Mouse (Mus musculus) forebrain, postnatal 0 days (tissue): ENCODE measurements at regions not wholly inside any gene's neighbourhood (a gene's known extent, or its start where the extent isn't known, plus 50 kb on each side); places are given as distances from the start of the nearest gene placed in this dataset.
A peak's percentile ranks its signal among the peaks of the same experiment; 100 is the strongest.

ENCODE experiments used
- ATAC-seq: fragments of 200-750 bp; cut with Nextera tagmentation; 2 replicates; pipeline ENCODE4 v1.8.0; 2017; ENCODE audit warnings: mild to moderate bottlenecking, moderate library complexity
- DNase-seq: peaks from one replicate; pipeline ENCODE4 v3.0.0-alpha.2; 2015
- H3K27ac ChIP-seq: fragments of 300-500 bp; sonication (generic); 2 replicates; pipeline ENCODE4 v1.5.1; 2014; ENCODE audit warnings: low read depth, mild to moderate bottlenecking, antibody characterized with exemption, low read length, moderate library complexity, mixed read lengths
- H3K27me3 ChIP-seq: fragments of 300-500 bp; sonication (generic); 2 replicates; pipeline ENCODE4 v1.6.1; 2014; ENCODE audit warnings: mild to moderate bottlenecking, low read length, mixed read lengths; ENCODE audit not compliant: insufficient read depth
- H3K36me3 ChIP-seq: fragments of 300-500 bp; sonication (generic); 2 replicates; pipeline ENCODE4 v1.6.1; 2014; ENCODE audit warnings: mild to moderate bottlenecking, moderate library complexity; ENCODE audit not compliant: insufficient read depth
- H3K4me1 ChIP-seq: fragments of 300-500 bp; sonication (generic); 2 replicates; pipeline ENCODE4 v1.6.1; 2014; ENCODE audit warnings: antibody characterized with exemption; ENCODE audit not compliant: insufficient read depth
- H3K4me2 ChIP-seq: fragments of 300-500 bp; sonication (generic); 2 replicates; pipeline ENCODE4 v1.6.1; 2014; ENCODE audit warnings: low read depth, mild to moderate bottlenecking, moderate library complexity
- H3K4me3 ChIP-seq: fragments of 300-500 bp; sonication (generic); 2 replicates; pipeline ENCODE4 v1.5.1; 2014; ENCODE audit warnings: low read depth, low read length, mixed read lengths
- H3K9ac ChIP-seq: fragments of 300-500 bp; sonication (generic); 2 replicates; pipeline ENCODE4 v1.6.1; 2014; ENCODE audit warnings: mild to moderate bottlenecking
- H3K9me3 ChIP-seq: fragments of 300-500 bp; sonication (generic); 2 replicates; pipeline ENCODE4 v1.6.1; 2016; ENCODE audit warnings: low read length
- CTCF ChIP-seq: sonication (generic); IDR thresholded peaks from 2 replicates; pipeline ENCODE4 v1.5.1; 2016; ENCODE audit warnings: antibody characterized with exemption, control low read depth, low read depth
- WGBS: fragments of 180-500 bp; shearing (Covaris S2); extraction: QIAGEN DNeasy Blood & Tissue Kit; methylation state at CpG from one replicate; pipeline ENCODE4 v1.1.7; 2014; 5-methylcytosine and 5-hydroxymethylcytosine counted together

DNA sequence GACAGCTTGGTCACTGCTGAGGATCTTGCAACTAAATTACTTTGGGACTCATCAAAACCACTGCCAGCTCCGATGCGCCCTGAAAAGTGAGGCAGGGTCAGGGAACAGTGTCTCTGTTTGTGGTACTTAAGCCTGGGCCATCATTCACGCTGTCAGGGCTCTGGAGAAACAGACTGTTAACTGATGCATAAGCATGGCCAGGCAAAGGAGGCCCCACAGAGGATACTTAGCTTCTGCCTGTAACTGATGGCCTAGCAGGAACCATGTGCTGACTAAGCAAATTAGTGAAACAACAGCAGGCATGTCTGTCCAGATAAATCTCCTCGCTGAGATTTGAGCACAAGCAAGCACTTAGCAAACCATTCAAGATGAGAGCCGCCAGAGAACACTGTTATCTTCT is 440.1 kb downstream of the Fut8 start:
- WGBS, result 75% methylated on average over 5 of the region's 5 CpGs
- DNase-seq, result no peak
- Histone ChIP-seq H3K9ac (no peak overlapping the region), H3K4me1 (no peaks in the 10 kb centered on the region), H3K4me2 (no peak overlapping the region), H3K27me3 (no peaks in the 10 kb centered on the region; the same call in 1 of the 2 replicates), H3K36me3 (no peaks in the 10 kb centered on the region), H3K9me3 (no peaks in the 10 kb centered on the region), H3K4me3 (no peak overlapping the region), H3K27ac (no peak overlapping the region)
- no peak for ATAC-seq
- TF ChIP-seq CTCF, result no peak

DNA sequence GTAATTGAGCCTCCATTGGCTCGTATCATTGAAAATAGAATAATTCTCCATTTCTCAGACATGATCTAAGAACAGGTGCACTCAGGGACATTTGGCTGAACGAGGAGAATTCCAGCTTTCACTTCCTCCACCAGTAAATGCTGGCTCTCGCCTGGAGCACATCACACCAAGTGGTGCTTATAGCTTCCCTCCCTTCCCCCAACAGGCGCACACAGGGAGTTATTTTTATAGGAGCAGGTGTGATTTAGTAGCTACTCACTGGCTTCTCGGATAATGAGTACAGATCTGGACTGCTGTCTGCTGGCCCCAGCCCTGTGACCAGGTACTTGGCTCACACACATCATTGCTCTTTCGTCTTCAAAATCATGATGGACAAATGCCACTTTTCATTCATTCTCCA is 456.2 kb downstream of the Fut8 start:
- H3K4me3 ChIP-seq, result no peak overlapping the region
- H3K4me2 ChIP-seq, result no peak overlapping the region
- H3K27me3 ChIP-seq, result no peaks in the 10 kb centered on the region
- no peak overlapping the region for H3K9ac ChIP-seq
- ATAC-seq (no peak), DNase-seq (no peak)
- WGBS, result 60% methylated on average over 6 of the region's 6 CpGs
- H3K9me3 ChIP-seq, result no peaks in the 10 kb centered on the region
- no peaks in the 10 kb centered on the region for H3K36me3 ChIP-seq
- no peaks in the 10 kb centered on the region for H3K4me1 ChIP-seq
- TF ChIP-seq CTCF, result no peak
- no peak overlapping the region for H3K27ac ChIP-seq

DNA sequence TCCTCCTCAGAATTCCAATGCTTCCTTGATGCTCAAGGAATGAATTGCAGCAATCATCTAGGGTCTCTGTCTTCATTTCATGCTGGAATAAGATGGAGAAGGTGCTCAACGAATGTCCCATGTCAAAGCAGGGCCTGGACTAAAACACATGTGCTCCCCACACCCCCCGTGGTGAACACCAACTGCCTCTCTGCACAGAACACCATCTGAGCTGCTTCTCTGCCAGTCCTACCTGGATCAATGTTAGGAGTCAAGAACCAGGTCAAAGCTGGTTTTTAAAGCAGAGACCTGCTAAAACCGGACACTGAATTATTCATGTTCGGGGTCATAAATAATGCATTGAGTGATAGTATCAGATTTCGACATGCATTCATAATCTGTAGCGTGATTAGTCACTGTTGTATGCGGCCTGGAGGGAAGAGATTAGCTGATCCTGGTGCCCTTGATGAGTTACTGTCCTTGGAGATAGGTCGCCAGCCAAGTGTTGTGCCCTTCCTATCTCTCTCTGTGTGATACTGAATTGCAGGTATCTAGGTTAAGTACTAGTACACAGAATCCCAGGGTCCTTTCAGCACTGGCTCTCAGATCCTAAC is 458.2 kb downstream of the Fut8 start:
- H3K9ac ChIP-seq, result no peak overlapping the region
- no peak overlapping the region for H3K27ac ChIP-seq
- H3K27me3 ChIP-seq, result no peaks in the 10 kb centered on the region
- ATAC-seq (no peak), DNase-seq (no peak)
- H3K4me1 ChIP-seq, result no peaks in the 10 kb centered on the region
- no peak overlapping the region for H3K4me2 ChIP-seq
- H3K4me3 ChIP-seq, result no peak overlapping the region
- 65% methylated on average over 8 of the region's 8 CpGs for WGBS
- H3K9me3 ChIP-seq, result no peaks in the 10 kb centered on the region
- TF ChIP-seq CTCF, result no peak
- no peaks in the 10 kb centered on the region for H3K36me3 ChIP-seq

DNA sequence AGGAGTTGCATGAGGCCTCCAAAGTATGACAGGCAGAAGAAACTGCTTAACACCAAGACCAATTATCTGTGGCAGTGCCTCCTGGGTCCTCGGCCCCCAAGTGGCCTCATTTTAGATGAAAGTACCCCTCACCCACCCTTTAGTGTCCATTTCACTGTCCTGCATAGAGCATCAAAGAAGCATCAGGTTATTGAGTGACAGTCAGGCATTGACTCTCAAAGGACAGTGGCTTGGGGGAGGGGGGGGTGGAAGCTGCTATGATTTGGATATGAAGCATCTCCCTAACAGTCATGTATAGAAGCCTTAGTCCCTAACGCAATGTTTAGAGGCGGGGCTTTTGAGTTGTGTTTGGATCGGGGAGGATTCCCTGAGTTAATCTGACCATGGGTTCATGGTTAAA is 458.7 kb downstream of the Fut8 start:
- no peak overlapping the region for H3K9ac ChIP-seq
- H3K36me3 ChIP-seq, result no peaks in the 10 kb centered on the region
- DNase-seq (no peak), ATAC-seq (no peak)
- H3K4me3 ChIP-seq, result no peak overlapping the region
- H3K9me3 ChIP-seq, result no peaks in the 10 kb centered on the region
- WGBS, result 87% methylated on average over 4 of the region's 4 CpGs
- no peak overlapping the region for H3K4me2 ChIP-seq
- H3K27ac ChIP-seq, result no peak overlapping the region
- TF ChIP-seq CTCF, result no peak
- no peaks in the 10 kb centered on the region for H3K27me3 ChIP-seq
- no peaks in the 10 kb centered on the region for H3K4me1 ChIP-seq

DNA sequence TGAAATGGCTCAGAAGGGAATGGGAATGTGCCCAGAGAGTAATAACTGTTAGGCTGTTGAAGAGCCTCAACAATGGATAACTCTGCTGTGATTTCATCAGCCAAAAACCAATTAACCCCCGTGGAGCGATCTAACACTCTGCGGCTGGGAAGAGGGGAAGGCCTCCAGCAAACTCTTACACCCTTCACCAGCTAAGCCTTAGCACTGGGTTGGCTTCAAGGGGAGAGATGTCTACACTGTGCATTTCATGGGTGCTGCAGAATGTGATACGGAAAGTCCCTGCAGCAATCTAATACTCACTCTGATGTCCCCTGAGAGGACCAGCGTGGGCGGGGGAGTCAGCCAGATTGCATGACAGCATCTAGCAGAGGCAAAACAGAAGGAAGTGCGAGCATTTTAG is 460.2 kb downstream of the Fut8 start:
- DNase-seq (no peak), ATAC-seq (peak; percentile 70)
- H3K4me1 ChIP-seq, result no peaks in the 10 kb centered on the region
- no peak overlapping the region for H3K27ac ChIP-seq
- no peak for TF ChIP-seq CTCF
- no peak overlapping the region for H3K4me2 ChIP-seq
- no peak overlapping the region for H3K4me3 ChIP-seq
- H3K9me3 ChIP-seq, result no peaks in the 10 kb centered on the region
- 60% methylated on average over 7 of the region's 7 CpGs for whole genome bisulfite sequencing
- no peaks in the 10 kb centered on the region for H3K27me3 ChIP-seq
- H3K36me3 ChIP-seq, result no peaks in the 10 kb centered on the region
- H3K9ac ChIP-seq, result no peak overlapping the region

DNA sequence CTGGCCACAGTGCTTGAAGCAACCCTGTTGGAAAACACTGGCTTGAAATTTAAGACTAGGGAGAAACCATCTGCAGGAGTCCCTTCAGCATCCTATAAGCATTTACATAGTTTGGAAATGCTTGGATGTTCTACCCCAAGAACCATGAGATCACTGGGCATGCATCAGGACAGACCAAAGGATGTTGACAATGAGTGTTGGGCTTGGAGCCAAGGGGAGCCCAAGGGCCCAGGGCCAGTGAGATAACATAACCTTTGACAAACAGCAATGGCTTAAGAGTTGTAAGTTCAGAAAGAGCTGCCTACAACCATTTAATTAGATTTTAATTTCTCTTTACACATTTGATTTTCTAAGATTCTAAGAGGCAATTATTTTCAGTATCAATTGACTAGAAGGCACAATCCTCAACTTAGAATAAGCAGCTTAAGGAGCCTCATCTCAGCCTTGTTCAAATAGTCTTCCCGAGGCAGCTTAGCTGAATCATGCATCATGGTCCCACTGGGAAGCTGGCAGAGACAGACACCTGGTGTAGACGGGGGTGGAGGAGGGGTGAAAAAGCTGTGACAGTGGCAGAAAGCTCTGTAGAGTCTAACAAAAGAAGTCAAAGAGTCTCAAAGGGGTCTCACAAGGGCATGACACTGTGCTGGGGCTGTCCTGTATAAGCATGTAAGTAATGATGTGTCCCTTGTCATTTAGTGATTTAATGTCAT is 462.1 kb downstream of the Fut8 start:
- ATAC-seq (no peak), DNase-seq (no peak)
- no peaks in the 10 kb centered on the region for H3K27me3 ChIP-seq
- H3K4me2 ChIP-seq, result no peak overlapping the region
- H3K4me3 ChIP-seq, result no peak overlapping the region
- H3K9ac ChIP-seq, result no peak overlapping the region
- H3K4me1 ChIP-seq, result no peaks in the 10 kb centered on the region
- no peak for TF ChIP-seq CTCF
- no peaks in the 10 kb centered on the region for H3K36me3 ChIP-seq
- 25% methylated on average over 2 of the region's 2 CpGs for WGBS
- no peaks in the 10 kb centered on the region for H3K9me3 ChIP-seq
- no peak overlapping the region for H3K27ac ChIP-seq

DNA sequence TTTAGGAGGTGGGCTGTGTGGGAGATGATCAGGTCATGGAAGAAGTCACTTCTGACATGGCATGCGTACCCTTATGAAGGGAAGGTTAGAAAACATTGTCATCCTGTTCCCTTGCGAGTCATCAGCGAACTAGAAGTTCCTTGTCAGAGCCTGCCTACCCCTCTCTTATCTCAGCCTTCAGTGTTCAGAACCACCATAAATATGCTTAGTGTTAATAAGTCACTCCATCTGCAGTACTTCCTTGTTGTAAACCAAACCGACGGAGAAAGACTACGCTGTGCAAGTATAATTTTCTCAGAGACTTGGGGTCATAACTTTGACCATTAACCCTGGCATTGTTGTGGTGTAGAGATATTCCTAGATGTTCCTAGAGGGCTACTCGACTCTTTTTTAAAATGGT is 477.6 kb downstream of the Fut8 start:
- Histone ChIP-seq H3K36me3 (no peaks in the 10 kb centered on the region), H3K27me3 (no peaks in the 10 kb centered on the region), H3K4me2 (no peak overlapping the region), H3K4me3 (no peak overlapping the region), H3K9me3 (no peaks in the 10 kb centered on the region), H3K9ac (no peak overlapping the region), H3K27ac (no peak overlapping the region), H3K4me1 (no peaks in the 10 kb centered on the region)
- DNase-seq, result no peak
- no peak for ATAC-seq
- TF ChIP-seq CTCF, result no peak
- WGBS, result 74% methylated on average over 7 of the region's 7 CpGs
